Mouse (Mus musculus) gastrocnemius, adult 2 months (tissue): ENCODE data around the gene Gm8653. TPM values are rescaled to one million over a fixed set of nuclear protein-coding genes. Genes with fewer than 3 reads are reported as not detected.
"Not testable (repeated sequence)": the region's sequence is repeated elsewhere in the genome, so short reads cannot be mapped to it uniquely, and the experiment has no call there.

Experiments used
- DNase-seq: peaks from one replicate; pipeline ENCODE4 v3.0.0; 2022
- H3K27ac ChIP-seq: fragments of 200-600 bp; 2 replicates; pipeline ENCODE4 v1.8.1; 2022; ENCODE audit warnings: mild to moderate bottlenecking
- H3K4me3 ChIP-seq: fragments of 200-600 bp; 2 replicates; pipeline ENCODE4 v1.8.1; 2022; ENCODE audit warnings: mild to moderate bottlenecking, moderate library complexity
- intact Hi-C: fragments of 180-260 bp; cut with DNase I; formaldehyde crosslinking; loops from one replicate; pipeline ENCODE4 v1.15.1; 2025
- long read RNA-seq, 2 experiments: library from polyadenylated mRNA; stranded (forward); transcript quantifications; one replicate each; pipeline ENCODE4 v2.0.0; 2021
- total RNA-seq, 2 experiments: library from RNA; stranded (reverse); gene quantifications; 2 replicates each; pipeline ENCODE4 v1.2.3; 2021

Gm8653 gene
- total RNA-seq, result not detected
- long read RNA-seq, experiment 1, result 0 reads
- long read RNA-seq, experiment 2, result 0 reads

DNA sequence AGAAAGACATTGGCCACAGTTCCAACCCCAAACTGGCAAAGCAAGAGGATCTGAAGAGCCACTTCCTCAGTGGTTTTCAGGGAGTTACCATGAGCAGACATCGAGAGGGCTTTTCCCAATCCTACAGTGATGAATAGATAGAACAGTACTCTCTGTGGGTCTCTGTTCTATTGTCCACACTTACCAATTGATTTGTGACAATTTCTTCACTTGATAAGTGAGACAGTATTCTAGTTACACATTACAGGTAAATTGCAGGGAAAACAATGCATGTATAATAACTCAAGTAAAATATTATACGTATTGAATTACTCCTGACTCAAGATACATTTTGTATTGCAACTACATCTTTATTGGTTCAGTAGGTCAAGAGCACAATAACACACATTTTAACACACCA is at the start of gene Gm8653:
Gene Gm8653, minus strand, starts transcription at position 101 of the 400 bp plus-strand sequence.
- H3K4me3 ChIP-seq, H3K27ac ChIP-seq, DNase-seq, intact Hi-C loops: not testable (repeated sequence)

DNA sequence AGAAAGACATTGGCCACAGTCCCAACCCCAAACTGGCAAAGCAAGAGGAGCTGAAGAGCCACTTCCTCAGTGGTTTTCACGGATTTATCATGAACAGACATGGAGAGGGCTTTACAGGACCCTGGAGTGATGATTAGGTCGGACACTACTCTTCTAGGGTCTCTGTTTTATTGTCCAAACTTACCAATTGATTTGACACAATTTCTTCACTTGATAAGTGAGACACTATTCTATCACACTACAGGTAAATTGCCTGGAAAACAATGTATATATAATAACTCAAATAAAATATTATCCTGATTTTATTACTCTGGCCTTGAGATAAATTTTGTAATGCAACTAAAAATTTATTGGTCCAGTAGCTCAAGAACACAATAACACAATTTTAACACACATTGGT is 28.3 kb upstream of the Gm8653 start, which contains the start of gene Gm8453:
Gene Gm8453, minus strand, starts transcription at position 101 of the 400 bp plus-strand sequence.
- DNase-seq, H3K4me3 ChIP-seq, intact Hi-C loops, H3K27ac ChIP-seq: not testable (repeated sequence)

DNA sequence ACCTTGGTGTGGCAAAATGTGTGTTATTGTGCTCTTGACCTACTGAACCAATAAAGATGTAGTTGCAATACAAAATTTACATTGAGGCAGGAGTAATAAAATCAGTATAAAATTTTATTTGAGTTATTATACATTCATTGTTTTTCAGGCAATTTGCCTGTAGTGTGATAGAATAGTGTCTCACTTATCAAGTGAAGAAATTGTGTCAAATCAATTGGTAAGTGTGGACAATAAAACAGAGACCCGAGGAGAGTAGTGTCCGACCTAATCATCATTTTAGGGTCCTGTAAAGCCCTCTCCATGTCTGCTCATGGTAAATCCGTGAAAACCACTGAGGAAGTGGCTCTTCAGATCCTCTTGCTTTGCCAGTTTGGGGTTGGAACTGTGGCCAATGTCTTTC is 12.0 kb downstream of the Gm8653 start, which contains the start of gene Vmn1r143:
Gene Vmn1r143, plus strand, starts transcription at position 301 of the 400 bp plus-strand sequence.
- H3K4me3 ChIP-seq, intact Hi-C loops, H3K27ac ChIP-seq, DNase-seq: not testable (repeated sequence)

- intact Hi-C loops, DNase-seq: not testable (repeated sequence)
These were observed 37.1 kb downstream of the Gm8653 start, which contains the start of gene Vmn1r142 for GRCm38 (mm10) chr7:22163935-22164334. Gene Vmn1r142 (minus strand): TSS chr7:22164035.

More at GRCm38 (mm10) chr7:22163935-22164334, 37.1 kb downstream of the Gm8653 start, which contains the start of gene Vmn1r142:
- not testable (repeated sequence) for H3K27ac ChIP-seq, H3K4me3 ChIP-seq

Other genes with a start within 250 kb of the Gm8653 start
- not detected for gene Vmn1r137, start 206.7 kb downstream of the Gm8653 start, total RNA-seq
- gene Vmn1r138, start 172.4 kb downstream of the Gm8653 start, total RNA-seq, result not detected
- gene Gm6176, start 145.0 kb downstream of the Gm8653 start, total RNA-seq, result not detected
- not detected for gene Vmn1r139, start 132.2 kb downstream of the Gm8653 start, total RNA-seq
- not detected for gene Gm16451, start 83.0 kb downstream of the Gm8653 start, total RNA-seq
- not detected for gene Gm10666, start 66.5 kb downstream of the Gm8653 start, total RNA-seq
- not detected for gene Vmn1r142, start 37.2 kb downstream of the Gm8653 start, total RNA-seq
- gene Vmn1r143, start 11.9 kb downstream of the Gm8653 start, total RNA-seq, result not detected
- gene Gm8453, start 28.2 kb upstream of the Gm8653 start, total RNA-seq, result not detected
- not detected for gene Gm4187, start 128.5 kb upstream of the Gm8653 start, total RNA-seq
- not detected for gene Gm8660, start 169.8 kb upstream of the Gm8653 start, total RNA-seq
- not detected for gene Vmn1r148, start 212.3 kb upstream of the Gm8653 start, total RNA-seq
- not detected for gene Vmn1r149, start 237.0 kb upstream of the Gm8653 start, total RNA-seq